Mouse (Mus musculus): ENCODE data around the gene Neurl3. TPM values are rescaled to one million over a fixed set of nuclear protein-coding genes. Genes with fewer than 3 reads are reported as not detected.

Gene Neurl3
- polyA plus RNA-seq, 1 experiment from 2014 or later, result 2.6 TPM

- H3K4me3 ChIP-seq, result peak within 1 kb of the TSS; percentile 78
- peak; percentile 92 for ATAC-seq (ENCODE audit: insufficient number of reproducible peaks, low FRiP score)
- H3K27me3 ChIP-seq (replicated peaks), result peaks cover 6% of the 10 kb centered on the region; the same call in 1 of the 2 replicates
- H3K36me3 ChIP-seq, result 0 out of 2 replicates have a peak, but pooled peaks cover 2% of the 10 kb centered on the region
- peak within 1 kb of the TSS; percentile 83 for H3K9ac ChIP-seq
- H3K9me3 ChIP-seq (replicated peaks), result no peaks in the 10 kb centered on the region
- peak within 1 kb of the TSS; percentile 89 for H3K4me2 ChIP-seq
- H3K4me1 ChIP-seq (replicated peaks), result peaks cover 39% of the 10 kb centered on the region
- under 1% methylated on average over 65 of the region's 65 CpGs for WGBS
- peak within 1 kb of the TSS; percentile 85 for H3K27ac ChIP-seq (ENCODE audit: poor library complexity, severe bottlenecking)
Observed at GRCm38 (mm10) chr1:36307495-36308280, 33.2 kb upstream of the Neurl3 start, which contains the start of gene Arid5a. Arid5a (plus strand) TSS chr1:36307733.

DNA sequence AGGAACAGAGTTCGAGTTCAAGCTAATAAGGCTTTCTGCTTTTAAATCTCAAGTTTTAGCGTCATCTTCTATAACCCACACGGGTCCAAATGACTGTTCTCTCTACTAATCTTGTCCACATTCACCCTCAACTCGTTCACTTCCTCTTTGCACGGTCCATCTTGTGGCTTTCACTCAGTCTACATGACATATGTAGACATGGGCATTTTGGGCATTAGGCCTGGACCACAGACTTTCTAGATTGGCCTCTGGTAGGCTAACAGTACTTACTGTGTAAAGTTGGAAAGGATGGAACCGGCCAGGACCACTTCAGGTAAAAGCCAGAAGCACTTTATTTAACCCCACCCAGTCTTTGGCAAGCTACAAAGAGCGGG lies 32.6 kb upstream of the Neurl3 start:
- WGBS, result 63% methylated on average over 7 of the region's 7 CpGs
- no peak overlapping the region for H3K27ac ChIP-seq (ENCODE audit: poor library complexity, severe bottlenecking)
- H3K4me3 ChIP-seq, result peak overlapping the region; percentile 78; the same call in 1 of the 2 replicates
- H3K9ac ChIP-seq, result no peak overlapping the region
- H3K27me3 ChIP-seq (replicated peaks), result peaks cover 6% of the 10 kb centered on the region; the same call in 1 of the 2 replicates
- peaks cover 43% of the 10 kb centered on the region for H3K4me1 ChIP-seq (replicated peaks)
- 0 out of 2 replicates have a peak, but pooled peaks cover under 1% of the 10 kb centered on the region for H3K36me3 ChIP-seq
- no peak for ATAC-seq (ENCODE audit: insufficient number of reproducible peaks, low FRiP score)
- 0 out of 2 replicates have a peak overlapping the region, but pooled peaks have one; percentile 89 for H3K4me2 ChIP-seq
- H3K9me3 ChIP-seq (replicated peaks), result no peaks in the 10 kb centered on the region

DNA sequence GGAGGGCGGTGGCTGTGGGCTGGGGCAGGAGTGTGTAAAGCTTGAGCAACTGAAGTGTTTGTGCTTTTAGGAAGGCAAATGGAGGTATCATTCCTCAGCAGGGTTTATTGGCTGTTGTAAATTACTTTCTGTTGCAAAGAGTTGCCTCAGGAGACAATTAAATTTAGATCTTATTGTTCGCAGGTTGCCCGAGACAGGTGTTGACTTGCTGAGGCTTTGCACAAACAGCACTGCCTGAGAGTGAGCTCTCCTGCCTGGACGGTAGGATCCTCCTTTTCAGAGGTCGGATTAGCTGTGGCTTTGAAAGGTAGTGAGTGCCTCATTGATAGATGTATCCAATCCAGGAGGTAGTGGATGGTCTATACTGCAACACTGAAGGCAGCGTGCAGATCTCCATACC lies 31.6 kb upstream of the Neurl3 start:
- no peak for ATAC-seq (ENCODE audit: insufficient number of reproducible peaks, low FRiP score)
- WGBS, result 76% methylated on average over 6 of the region's 6 CpGs
- Histone ChIP-seq H3K27me3 (replicated peaks) (peaks cover 11% of the 10 kb centered on the region), H3K9ac (no peak overlapping the region), H3K4me3 (no peak overlapping the region), H3K9me3 (replicated peaks) (no peaks in the 10 kb centered on the region), H3K27ac (ENCODE audit: poor library complexity, severe bottlenecking) (no peak overlapping the region), H3K4me2 (no peak overlapping the region), H3K36me3 (no peaks in the 10 kb centered on the region), H3K4me1 (replicated peaks) (peaks cover 43% of the 10 kb centered on the region)

GRCm38 (mm10) chr1:36304764-36305163 lies 30.3 kb upstream of the Neurl3 start:
- Histone ChIP-seq H3K27me3 (replicated peaks) (peaks cover 24% of the 10 kb centered on the region), H3K27ac (ENCODE audit: poor library complexity, severe bottlenecking) (peak overlapping the region; percentile 57), H3K4me1 (replicated peaks) (peaks cover 40% of the 10 kb centered on the region), H3K36me3 (no peaks in the 10 kb centered on the region), H3K9me3 (replicated peaks) (no peaks in the 10 kb centered on the region), H3K4me3 (no peak overlapping the region), H3K9ac (0 out of 2 replicates have a peak overlapping the region, but pooled peaks have one; percentile 22), H3K4me2 (no peak overlapping the region)
- no peak for ATAC-seq (ENCODE audit: insufficient number of reproducible peaks, low FRiP score)
- 38% methylated on average over 7 of the region's 7 CpGs for WGBS

DNA sequence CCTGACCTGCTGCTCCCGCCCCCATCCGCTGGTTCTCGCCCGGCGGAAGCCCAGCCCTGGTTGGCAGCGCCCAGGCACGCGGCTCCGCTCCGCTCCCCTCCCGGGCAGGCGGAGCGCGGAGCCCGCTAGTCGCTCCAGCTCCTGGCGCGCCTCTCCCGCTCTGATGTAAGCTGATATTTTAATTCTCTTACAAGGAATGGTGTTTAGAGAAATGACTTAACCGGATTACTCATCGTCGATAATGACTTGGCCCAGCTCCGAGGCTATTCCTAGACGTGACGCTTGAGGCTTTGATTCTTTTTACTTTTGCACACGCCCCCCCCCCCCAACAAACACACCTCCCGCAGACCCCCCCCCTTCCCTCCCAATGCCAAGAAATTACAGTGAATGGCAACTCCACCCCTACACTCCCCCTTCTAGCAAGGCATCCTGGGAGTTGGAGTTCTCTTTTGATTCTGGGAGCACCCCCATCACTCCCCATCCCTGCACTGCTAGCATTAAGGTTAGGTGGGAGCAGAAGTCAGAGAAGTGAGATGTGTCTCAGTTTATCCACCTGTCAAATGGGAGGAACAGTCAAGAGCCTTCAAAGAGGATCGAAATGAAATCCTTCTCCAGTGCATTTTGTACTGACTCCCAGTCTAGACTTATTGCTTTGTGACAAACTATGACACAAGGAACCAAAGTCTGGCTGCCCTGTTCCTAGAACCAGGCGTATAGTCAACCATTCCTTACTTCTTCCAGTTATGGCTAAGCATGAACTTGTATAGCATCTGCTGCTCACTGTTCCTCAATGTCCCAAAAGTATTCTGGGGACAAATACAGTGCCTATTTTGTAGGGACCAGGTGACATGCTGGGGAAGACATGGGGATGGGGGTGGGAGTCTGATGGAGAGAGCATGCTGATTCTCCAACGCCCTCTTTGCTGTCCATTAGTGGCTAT lies 29.2 kb upstream of the Neurl3 start:
- Histone ChIP-seq H3K4me2 (peak overlapping the region; percentile 76), H3K4me3 (peak overlapping the region; percentile 37), H3K27ac (ENCODE audit: poor library complexity, severe bottlenecking) (peak overlapping the region; percentile 68), H3K4me1 (replicated peaks) (peaks cover 29% of the 10 kb centered on the region), H3K9me3 (replicated peaks) (no peaks in the 10 kb centered on the region), H3K36me3 (no peaks in the 10 kb centered on the region), H3K9ac (peak overlapping the region; percentile 48; the same call in 1 of the 2 replicates), H3K27me3 (replicated peaks) (peaks cover 25% of the 10 kb centered on the region)
- ATAC-seq (ENCODE audit: insufficient number of reproducible peaks, low FRiP score), result peak; percentile 46
- WGBS, result 8% methylated on average over 30 of the region's 30 CpGs

GRCm38 (mm10) chr1:36302957-36303356 lies 28.5 kb upstream of the Neurl3 start:
- Histone ChIP-seq H3K9ac (peak overlapping the region; percentile 48; the same call in 1 of the 2 replicates), H3K27ac (ENCODE audit: poor library complexity, severe bottlenecking) (peak overlapping the region; percentile 68), H3K27me3 (replicated peaks) (peaks cover 32% of the 10 kb centered on the region), H3K36me3 (no peaks in the 10 kb centered on the region), H3K4me1 (replicated peaks) (peaks cover 24% of the 10 kb centered on the region), H3K4me2 (peak overlapping the region; percentile 76), H3K4me3 (peak overlapping the region; percentile 37), H3K9me3 (replicated peaks) (no peaks in the 10 kb centered on the region)
- ATAC-seq (ENCODE audit: insufficient number of reproducible peaks, low FRiP score), result no peak
- 14% methylated on average over 9 of the region's 9 CpGs for WGBS

- ATAC-seq (ENCODE audit: insufficient number of reproducible peaks, low FRiP score), result no peak
- 58% methylated on average over 8 of the region's 8 CpGs for WGBS
- H3K4me2 ChIP-seq, result no peak overlapping the region
- no peaks in the 10 kb centered on the region for H3K36me3 ChIP-seq
- H3K9ac ChIP-seq, result no peak overlapping the region
- peaks cover 24% of the 10 kb centered on the region for H3K4me1 ChIP-seq (replicated peaks)
- H3K27me3 ChIP-seq (replicated peaks), result peaks cover 38% of the 10 kb centered on the region
- no peak overlapping the region for H3K4me3 ChIP-seq
- no peaks in the 10 kb centered on the region for H3K9me3 ChIP-seq (replicated peaks)
- H3K27ac ChIP-seq (ENCODE audit: poor library complexity, severe bottlenecking), result no peak overlapping the region; the same call in 1 of the 2 replicates
Observed at GRCm38 (mm10) chr1:36302273-36302672, 27.8 kb upstream of the Neurl3 start.

GRCm38 (mm10) chr1:36300486-36300885 lies 26.0 kb upstream of the Neurl3 start:
- ATAC-seq (ENCODE audit: insufficient number of reproducible peaks, low FRiP score), result no peak
- H3K9ac ChIP-seq, result no peak overlapping the region
- no peak overlapping the region for H3K4me2 ChIP-seq
- no peak overlapping the region for H3K27ac ChIP-seq (ENCODE audit: poor library complexity, severe bottlenecking)
- H3K36me3 ChIP-seq, result no peaks in the 10 kb centered on the region
- no peaks in the 10 kb centered on the region for H3K9me3 ChIP-seq (replicated peaks)
- WGBS, result 84% methylated on average over 6 of the region's 6 CpGs
- peaks cover 38% of the 10 kb centered on the region for H3K27me3 ChIP-seq (replicated peaks)
- H3K4me1 ChIP-seq (replicated peaks), result peaks cover 21% of the 10 kb centered on the region
- H3K4me3 ChIP-seq, result no peak overlapping the region

DNA sequence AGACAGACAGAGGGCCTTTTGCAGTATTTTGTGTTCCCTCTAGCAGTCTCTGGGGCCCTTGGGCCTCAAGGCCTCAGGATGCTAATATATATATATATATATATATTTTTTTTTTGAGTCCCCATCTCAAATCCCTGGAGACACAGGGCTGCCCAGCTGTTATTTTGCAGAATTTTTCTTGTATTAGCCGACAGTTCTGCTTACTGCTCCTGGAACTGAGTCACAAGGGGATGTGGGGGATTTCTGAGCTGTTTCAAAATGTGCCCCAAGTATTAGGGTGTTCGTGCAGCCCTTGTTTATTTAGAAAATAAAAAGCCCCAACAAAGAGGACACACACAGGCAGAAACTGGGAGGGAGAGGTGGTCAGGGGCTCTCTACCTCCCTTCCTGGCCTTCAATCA lies 25.2 kb upstream of the Neurl3 start:
- no peaks in the 10 kb centered on the region for H3K36me3 ChIP-seq
- peaks cover 16% of the 10 kb centered on the region for H3K4me1 ChIP-seq (replicated peaks)
- peaks cover 41% of the 10 kb centered on the region for H3K27me3 ChIP-seq (replicated peaks)
- no peak overlapping the region for H3K27ac ChIP-seq (ENCODE audit: poor library complexity, severe bottlenecking)
- no peak overlapping the region for H3K9ac ChIP-seq
- ATAC-seq (ENCODE audit: insufficient number of reproducible peaks, low FRiP score), result no peak
- WGBS, result 66% methylated on average over 2 of the region's 2 CpGs
- no peaks in the 10 kb centered on the region for H3K9me3 ChIP-seq (replicated peaks)
- H3K4me2 ChIP-seq, result no peak overlapping the region
- no peak overlapping the region for H3K4me3 ChIP-seq

GRCm38 (mm10) chr1:36299126-36299525 lies 24.6 kb upstream of the Neurl3 start:
- 33% methylated on average over 13 of the region's 13 CpGs for WGBS
- ATAC-seq (ENCODE audit: insufficient number of reproducible peaks, low FRiP score), result no peak
- Histone ChIP-seq H3K4me1 (replicated peaks) (peaks cover 11% of the 10 kb centered on the region; the same call in 1 of the 2 replicates), H3K9me3 (replicated peaks) (no peaks in the 10 kb centered on the region), H3K9ac (no peak overlapping the region), H3K4me3 (no peak overlapping the region), H3K36me3 (no peaks in the 10 kb centered on the region), H3K27me3 (replicated peaks) (peaks cover 47% of the 10 kb centered on the region), H3K27ac (ENCODE audit: poor library complexity, severe bottlenecking) (no peak overlapping the region), H3K4me2 (no peak overlapping the region)

- Histone ChIP-seq H3K27ac (ENCODE audit: poor library complexity, severe bottlenecking) (no peak overlapping the region), H3K4me1 (replicated peaks) (peaks cover 8% of the 10 kb centered on the region; the same call in 1 of the 2 replicates), H3K27me3 (replicated peaks) (peaks cover 48% of the 10 kb centered on the region), H3K36me3 (no peaks in the 10 kb centered on the region), H3K4me2 (no peak overlapping the region), H3K9me3 (replicated peaks) (no peaks in the 10 kb centered on the region), H3K9ac (no peak overlapping the region), H3K4me3 (no peak overlapping the region)
- 81% methylated on average over 4 of the region's 4 CpGs for WGBS
- no peak for ATAC-seq (ENCODE audit: insufficient number of reproducible peaks, low FRiP score)
Observed at GRCm38 (mm10) chr1:36298107-36298506, 23.6 kb upstream of the Neurl3 start.
